Mouse (Mus musculus) brain, embryonic 14.5 days (tissue): ENCODE results near the gene Hist2h2bb.

Experiments used
- CTCF ChIP-seq: fragments of 200-500 bp; IDR thresholded peaks from 2 replicates; pipeline ENCODE4 v1.5.1; 2012; ENCODE audit warnings: inconsistent platforms, mild to moderate bottlenecking, moderate library complexity, borderline replicate concordance; ENCODE audit not compliant: insufficient read depth, insufficient read length; ENCODE audit errors: extremely low read depth
- POLR2A ChIP-seq: fragments of 200-500 bp; IDR thresholded peaks from 2 replicates; pipeline ENCODE4 v1.6.1; 2012; ENCODE audit warnings: mild to moderate bottlenecking, inconsistent platforms, borderline replicate concordance; ENCODE audit not compliant: poor library complexity, insufficient read depth, insufficient read length, severe bottlenecking; ENCODE audit errors: extremely low read depth

DNA sequence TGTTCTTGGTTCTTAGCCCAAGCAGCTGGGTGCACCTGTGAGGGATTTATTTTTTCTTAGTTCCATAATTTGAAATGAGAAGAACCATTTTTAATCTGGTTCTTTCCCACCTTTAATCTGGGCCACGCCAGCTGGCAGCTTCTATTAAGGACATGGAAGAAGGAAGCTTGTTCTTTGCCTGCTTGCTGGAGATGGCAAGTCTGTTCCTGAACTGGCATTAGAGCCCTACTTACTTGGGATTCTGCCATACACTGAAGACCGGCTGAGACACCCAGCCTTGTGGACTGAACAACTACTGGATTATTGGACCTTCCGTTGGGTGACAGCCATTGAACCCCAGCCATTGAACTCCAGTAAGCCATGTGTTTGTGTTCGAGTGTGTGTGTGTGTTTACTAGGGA lies 46.8 kb upstream of the Hist2h2bb start:
- TF ChIP-seq POLR2A (no peak), CTCF (no peak)
